Mouse (Mus musculus) mouse trophoblast stem cell (cell line): ENCODE results near the gene Wdr18.

Experiments used
- in situ Hi-C, 2 experiments: fragments of 300-500 bp; cut with MseI, MboI; formaldehyde crosslinking; loops; 2 replicates in 1 of 2; 3 replicates in 1 of 2; pipeline ENCODE4 v1.15.1; 2025

Gene Wdr18

DNA sequence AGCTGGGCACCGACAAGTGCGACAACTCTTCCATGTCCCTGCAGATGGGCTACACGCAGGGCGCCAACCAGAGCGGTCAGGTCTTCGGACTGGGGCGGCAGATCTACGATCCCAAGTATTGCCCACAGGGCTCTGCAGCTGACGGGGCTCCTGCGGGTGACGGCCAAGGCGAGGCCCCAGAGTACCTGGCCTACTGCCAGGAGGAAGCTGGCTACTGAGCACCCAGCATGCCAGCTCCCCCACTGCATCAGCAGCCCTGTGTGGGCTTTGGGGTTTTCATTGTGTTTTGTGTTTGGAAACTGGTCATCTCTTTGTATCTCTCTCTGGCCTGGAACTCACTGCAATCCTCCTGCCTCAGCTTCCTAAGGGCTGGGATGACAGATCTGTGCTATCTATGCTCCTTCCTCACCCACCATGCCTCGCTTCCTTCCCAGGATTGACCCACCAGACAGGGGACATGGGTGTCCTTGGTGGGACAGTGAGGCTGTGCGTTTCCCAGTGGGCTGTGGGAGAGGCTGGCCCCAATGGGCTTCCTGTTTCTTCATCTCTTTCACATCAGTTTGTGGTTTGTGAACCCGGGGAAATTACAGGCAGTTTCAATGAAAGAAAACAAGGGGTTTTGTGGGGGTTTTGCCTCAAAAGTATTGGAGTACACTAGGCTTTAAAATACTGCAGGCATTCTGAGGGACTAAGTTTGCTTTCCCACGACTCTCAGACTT, 34.6 kb downstream of the Wdr18 start:
- in situ Hi-C loops, result no loop called here

DNA sequence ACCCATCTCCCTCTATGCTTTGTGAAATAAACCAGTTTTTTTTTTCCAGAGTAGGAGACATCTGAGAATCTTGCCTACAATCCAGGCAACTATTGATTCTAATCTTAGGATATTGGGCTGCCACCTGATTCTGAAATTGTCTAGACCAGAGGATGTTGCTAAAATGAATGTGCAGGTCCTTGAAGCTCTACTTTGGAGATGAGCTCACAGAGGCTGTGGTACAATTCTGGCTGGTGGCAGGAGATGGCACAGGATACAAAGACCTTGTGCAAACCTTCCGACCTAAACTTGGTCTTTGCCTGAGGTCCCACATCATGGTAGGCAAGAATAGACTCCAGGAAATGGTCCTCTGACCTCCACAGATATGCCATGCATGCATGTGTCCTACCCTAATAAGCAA, 35.7 kb downstream of the Wdr18 start:
- in situ Hi-C loops, result no loop called here

DNA sequence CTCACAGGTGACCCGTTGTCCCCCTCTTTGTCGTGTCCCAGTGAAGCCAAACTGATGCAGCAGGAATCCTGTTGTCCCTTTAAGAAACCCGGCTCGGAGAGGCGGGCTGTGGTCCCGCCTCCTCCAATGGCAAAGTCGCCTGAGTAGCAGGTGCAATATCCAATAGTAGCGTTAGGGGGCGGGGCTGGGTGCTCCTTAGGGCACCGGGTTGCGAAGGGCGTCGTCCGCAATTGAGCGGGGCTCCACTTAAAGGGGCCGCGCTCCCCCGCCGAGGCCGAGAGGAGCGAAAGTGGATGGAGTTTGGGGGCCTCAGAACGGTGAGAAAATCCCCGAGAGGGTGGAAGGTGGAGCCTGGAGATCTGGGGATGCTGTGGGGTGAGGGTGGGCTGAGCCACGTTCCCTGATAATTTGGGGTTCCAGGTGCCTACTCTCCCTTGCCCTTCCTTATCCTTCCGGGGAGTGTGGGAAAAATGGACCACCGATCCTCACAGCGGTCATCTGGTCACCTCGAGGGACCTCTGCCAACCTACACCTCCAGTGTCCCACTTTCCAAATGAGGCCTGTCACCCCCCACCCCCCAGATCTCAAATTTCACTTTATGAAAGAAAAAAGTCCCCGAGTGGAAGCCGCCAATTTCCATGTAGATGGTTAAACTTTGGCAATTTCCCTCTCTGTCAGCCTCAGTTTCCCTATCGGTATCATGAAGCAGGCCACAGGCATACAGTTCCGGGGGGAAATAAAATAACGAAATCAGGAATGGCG, 36.5 kb downstream of the Wdr18 start, which contains the start of gene Abca7:
Abca7 (plus strand) TSS at position 223 of the 762 bp plus-strand sequence.
- in situ Hi-C loops, result no loop called here

DNA sequence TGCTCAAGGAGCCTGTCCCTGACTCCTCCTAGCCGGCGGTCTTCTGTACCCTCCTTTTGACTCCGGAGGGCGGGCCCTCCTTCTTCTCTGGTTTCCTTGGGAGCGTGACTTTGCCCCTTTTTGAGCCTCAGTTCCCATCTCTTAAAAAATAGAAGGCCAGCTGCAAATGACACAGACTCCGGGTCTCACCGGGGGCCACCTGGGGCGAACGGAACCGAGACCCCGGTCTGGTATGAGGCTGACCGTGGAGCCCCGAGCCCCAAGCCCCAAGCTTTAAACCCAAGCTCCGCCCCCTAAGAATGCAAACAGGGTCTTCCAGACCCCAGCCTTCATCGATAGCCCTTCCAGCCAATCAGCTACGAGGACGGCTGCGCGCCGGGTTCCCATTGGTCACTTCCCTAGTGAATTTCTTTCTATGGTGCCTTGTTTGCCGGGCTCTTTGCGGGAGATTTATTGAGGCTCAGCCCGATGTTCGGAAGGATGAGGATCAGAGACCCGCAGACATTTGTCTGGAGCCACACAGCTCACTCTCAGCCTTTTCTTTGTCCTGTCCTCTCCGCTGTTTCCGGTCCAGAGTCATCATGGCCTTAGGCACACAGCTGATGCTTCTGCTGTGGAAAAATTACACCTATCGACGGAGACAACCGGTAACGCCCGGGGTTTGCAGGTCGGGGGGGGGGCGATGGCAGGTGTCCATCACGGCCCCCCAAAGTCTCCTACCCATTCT, 37.2 kb downstream of the Wdr18 start:
- in situ Hi-C loops, result no loop called here

DNA sequence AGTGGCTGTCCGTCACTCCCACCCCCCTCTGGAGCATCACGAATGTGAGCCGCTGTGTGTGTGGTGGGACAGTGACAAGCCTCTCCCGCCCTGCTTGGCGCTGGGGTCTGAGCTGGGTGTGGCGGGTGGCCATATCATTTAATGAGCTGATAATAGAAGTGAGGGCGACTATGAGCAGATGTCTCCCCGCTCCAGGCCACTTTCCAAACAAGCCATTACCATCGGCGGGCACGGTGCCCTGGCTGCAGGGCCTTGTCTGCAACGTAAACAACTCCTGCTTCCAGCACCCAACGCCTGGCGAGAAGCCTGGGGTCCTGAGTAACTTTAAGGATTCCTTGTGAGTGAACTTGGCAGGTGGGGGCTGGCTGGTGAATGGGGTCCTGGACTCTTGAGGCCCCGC, 37.9 kb downstream of the Wdr18 start:
- in situ Hi-C loops, result no loop called here

DNA sequence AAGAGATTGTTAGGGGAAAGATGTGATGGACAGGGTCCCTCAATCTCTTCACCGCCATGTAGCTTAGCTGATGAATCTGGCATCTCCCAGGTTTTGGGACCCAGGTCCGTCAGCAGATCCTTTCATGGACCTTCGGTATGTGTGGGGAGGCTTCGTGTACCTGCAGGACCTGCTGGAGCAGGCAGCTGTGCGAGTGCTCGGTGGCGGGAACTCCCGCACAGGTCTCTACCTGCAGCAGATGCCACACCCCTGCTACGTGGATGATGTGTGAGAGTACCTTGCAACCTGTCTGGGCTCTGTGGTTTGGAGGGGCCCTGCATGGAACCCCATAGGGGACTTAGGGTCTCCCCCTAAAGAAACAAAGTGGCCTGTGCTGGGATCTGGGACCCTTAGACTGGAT, 42.0 kb downstream of the Wdr18 start:
- in situ Hi-C loops, result no loop called here

DNA sequence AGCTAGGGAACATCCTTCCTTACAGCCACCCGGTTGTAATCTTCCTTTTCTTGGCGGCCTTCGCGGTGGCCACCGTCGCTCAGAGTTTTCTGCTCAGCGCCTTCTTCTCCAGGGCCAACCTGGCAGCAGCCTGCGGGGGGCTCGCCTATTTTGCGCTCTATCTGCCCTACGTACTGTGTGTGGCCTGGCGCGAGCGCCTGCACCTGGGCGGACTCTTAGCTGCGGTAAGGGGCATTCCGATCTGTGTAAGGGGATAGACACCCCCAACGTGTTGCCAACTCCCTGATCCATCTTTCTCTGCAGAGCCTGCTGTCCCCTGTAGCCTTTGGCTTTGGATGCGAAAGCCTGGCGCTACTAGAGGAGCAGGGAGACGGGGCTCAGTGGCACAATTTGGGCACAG, 42.9 kb downstream of the Wdr18 start:
- in situ Hi-C loops, result no loop called here

DNA sequence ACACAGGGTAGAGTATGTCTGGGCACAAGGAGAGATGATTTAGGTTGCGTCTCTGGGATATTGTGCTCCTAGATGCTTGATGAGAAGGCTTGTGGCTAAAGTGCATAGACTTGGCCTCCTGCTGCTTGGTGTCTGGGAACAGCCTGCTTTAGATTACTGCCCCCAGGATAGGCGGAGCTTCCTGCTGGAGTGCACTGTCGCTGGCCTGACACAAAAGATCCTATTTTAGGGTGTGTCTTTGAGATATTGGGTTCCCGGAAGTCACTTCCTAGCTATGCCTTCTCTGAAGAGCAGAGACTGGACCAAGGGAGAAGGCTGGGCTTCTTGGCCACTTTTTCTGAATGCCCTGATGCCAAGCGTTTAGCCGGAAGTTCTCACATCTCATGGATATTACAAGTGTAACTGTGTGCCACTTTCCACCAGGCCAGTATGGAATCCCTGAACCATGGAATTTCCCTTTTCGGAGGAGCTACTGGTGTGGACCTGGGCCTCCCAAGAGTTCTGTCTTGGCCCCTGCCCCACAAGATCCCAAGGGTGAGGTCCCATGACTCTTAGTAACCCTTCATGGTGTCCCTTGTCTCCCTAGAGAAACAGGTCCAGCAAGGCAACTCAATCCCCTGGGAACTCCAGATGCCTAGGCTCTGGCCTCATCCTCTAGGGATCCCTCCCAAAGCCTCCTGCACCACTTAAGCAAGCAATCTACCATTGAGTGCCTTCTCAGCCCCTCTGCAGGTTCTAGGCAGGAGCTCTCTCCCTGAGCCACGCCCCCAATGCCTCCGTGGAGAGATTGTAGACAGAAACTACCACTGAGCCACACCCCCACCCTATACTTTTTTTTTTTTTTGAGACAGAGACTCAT, 43.7 kb downstream of the Wdr18 start:
- in situ Hi-C loops, result no loop called here

DNA sequence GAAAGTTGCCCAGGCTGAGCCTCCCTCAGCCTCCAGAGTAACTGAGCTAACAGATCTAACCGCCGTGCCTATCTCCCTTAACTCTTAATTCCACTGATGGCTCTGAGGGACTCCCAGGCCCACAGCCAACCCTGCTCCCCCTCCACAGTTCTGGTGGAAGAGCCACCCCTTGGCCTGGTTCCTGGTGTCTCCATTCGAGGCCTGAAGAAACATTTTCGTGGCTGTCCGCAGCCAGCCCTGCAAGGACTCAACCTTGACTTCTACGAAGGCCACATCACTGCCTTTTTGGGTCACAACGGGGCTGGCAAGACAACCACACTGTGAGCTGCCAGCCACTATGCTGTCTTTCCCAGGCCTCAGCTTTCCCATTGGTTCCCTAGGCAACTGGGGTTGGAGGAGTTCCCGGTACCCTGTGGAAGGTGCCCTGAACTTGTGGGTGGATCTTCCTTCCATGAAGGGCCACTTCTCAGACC, 44.3 kb downstream of the Wdr18 start:
- in situ Hi-C loops, result no loop called here

DNA sequence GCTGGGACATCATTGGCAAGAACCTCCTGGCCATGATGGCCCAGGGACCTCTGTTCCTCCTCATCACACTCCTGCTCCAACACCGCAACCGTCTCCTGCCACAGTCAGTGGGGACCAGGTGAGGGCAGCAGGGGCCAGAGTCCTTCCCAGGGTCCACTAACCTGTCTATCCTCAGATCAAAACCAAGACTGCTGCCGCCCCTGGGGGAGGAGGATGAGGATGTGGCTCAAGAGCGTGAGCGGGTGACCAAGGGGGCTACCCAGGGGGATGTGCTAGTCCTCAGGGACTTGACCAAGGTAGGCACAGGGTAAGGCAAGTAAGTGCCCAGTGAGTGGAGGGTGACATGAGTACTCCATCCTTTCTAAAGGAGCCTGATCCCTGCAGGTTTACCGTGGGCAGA, 51.8 kb downstream of the Wdr18 start:
- in situ Hi-C loops, result no loop called here

DNA sequence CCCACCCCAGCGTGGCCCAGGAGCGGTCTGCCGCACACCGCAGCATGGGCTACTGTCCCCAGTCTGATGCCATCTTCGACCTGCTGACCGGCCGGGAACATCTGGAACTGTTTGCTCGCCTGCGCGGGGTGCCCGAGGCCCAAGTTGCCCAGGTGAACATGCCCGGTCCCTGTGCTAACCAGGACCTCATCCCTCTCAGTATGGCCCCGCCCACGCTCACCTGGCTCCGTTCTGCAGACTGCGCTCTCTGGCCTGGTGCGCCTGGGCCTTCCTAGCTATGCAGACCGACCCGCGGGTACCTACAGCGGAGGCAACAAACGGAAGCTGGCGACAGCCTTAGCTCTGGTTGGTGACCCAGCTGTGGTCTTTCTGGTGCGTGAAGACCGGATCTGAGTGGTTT, 53.7 kb downstream of the Wdr18 start:
- in situ Hi-C loops, result no loop called here

DNA sequence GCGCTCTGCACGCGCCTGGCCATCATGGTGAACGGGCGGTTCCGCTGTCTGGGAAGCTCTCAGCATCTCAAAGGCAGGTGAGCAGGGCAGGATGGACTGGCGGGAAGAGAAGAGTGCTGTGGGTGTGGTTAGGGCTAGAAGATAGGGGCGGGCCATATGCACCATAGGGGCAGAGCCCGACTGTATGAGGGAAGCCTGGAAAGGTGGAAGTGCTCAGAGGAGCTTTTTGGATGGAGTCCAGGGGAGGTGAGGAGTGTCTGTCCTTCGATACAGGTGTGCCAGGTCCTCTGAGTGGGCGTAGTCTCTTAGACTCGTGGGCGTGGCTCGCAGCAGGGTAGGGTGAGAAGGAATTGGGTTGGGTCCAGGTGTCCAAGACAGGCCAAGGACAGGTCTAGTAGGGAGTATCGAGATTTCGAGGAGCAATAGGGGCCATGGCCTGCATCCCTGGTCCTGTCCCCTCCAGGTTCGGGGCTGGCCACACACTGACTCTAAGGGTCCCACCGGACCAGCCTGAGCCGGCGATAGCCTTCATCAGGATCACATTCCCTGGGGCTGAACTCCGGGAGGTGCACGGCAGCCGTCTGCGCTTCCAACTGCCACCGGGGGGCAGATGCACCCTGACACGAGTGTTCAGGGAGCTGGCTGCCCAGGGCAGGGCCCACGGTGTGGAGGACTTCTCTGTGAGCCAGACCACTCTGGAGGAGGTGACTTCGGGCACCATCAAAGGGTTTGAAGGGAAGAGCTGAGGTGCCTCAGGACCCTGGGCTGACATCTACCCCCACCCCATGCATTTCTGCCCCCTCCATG, 54.7 kb downstream of the Wdr18 start:
- in situ Hi-C loops, result no loop called here

DNA sequence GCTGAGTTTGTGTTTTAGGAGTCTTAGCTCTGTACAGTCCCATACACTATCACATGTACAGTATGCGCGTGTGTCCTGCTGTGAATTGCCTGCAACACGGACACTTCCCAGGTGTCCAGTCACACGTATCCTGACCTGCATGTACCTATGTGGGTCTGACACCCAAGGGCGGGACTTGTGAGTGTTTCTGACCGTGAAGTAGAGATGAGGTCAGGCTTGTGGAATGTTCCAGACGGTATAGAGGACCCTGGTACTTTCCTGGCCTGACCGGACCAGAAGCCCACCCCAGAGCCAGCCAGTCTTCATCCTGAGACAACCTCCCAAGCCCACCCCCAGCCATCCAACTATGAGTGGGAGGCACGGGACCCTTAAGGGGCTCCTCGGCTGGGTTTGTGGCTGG, 55.6 kb downstream of the Wdr18 start:
- in situ Hi-C loops, result no loop called here

DNA sequence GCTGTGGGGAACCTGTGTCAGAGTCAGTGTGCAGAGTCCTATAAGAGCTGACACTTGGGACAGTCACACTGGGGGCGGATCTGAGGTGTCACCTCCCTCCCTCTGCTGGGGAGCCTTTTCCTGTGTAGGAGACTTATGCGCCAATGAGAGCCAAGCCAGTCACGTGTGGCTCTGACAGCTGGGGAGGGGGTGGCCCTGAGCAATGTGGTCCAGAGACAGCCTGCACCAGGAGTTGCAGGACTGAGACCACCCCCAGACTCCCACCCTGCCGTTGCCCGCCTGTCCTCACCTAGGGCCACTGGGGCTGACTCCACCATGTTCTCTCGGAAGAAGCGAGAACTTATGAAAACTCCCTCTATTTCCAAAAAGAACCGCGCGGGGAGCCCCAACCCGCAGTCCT, 56.6 kb downstream of the Wdr18 start, which contains the start of gene Arhgap45:
Arhgap45 (plus strand) TSS at position 143 of the 400 bp plus-strand sequence.
- in situ Hi-C loops, result no loop called here

DNA sequence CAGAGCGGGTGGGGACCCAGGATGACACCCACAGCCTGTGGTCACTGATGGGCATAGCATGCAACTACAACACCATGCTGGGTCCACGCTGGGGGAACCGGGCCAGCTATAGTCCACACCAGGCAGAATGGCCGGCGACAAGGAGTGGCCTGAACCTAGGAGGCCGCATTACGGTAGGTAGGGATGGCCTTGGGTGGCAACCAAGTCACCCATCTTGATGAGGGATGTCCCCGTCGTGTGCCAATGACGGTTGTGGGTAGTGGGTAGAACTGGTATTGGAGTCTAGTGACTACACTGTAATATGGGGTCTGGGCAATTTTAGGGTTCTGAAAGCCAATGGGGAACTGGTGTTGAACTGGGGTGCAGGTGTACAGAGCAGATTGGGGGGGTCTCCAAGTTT, 57.0 kb downstream of the Wdr18 start:
- in situ Hi-C loops, result no loop called here

DNA sequence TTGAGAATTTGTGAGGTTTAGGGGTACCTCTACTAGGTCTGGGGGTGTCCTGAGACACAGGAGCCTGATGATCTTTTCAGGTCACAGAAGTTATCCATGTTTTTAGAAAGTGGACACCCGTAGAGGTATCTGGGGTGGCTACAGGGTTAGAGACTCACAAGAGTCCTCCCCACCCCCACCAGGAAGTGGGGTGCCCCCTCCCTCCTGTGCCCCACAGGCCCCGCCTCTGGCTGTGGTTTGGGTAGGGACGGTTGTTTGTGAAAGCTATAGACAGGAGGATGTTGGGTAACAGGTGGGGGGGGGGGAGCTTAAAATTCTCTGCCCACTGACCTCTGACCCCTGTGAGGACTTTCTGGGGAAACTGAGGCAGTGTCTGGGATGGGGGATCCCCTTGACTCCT, 57.4 kb downstream of the Wdr18 start:
- in situ Hi-C loops, result no loop called here

DNA sequence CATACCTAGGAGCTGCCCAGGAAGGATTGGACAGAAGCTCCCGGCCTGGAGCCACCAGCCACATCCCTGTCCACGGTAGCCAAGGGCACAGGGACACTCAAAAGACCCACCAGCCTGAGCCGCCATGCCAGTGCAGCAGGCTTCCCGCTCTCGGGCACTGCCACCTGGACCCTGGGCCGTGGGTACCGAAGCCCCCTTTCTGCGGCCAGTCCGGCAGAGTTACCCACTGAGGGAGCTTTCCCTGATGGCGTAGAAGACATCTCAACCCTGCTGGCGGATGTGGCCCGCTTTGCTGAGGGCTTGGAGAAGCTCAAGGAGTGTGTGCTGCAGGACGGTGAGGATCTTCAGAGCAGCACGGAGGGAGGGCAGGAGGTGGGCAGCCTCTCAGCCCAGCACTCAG, 57.8 kb downstream of the Wdr18 start:
- in situ Hi-C loops, result no loop called here

DNA sequence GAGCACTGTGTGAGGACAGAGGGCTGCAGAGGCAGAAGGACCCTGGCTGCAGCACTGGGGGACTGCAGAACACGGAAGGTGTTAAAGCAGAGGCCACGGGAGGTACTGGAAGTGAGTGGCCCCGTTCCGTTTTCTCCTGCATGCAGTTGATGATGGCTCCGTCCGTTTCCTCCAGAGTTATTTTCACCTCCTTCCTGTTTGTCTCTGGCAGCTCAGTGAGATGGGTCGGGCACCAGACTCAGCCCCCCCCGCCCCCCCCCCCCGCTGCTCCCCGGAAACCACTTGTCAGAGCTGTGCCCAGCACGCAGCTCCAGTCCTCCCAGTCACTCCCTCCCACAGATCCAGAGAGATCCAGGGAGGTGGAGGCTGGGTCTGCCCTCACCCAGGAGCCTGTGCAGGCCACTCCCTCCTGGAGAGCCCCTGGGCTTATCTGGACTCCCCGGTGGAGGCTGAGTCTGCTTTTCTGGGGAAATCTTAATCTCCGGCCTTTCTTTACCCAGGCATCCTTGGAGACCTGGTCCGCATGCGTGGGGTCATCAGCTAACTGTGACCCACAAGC, 58.9 kb downstream of the Wdr18 start:
- in situ Hi-C loops, result no loop called here

DNA sequence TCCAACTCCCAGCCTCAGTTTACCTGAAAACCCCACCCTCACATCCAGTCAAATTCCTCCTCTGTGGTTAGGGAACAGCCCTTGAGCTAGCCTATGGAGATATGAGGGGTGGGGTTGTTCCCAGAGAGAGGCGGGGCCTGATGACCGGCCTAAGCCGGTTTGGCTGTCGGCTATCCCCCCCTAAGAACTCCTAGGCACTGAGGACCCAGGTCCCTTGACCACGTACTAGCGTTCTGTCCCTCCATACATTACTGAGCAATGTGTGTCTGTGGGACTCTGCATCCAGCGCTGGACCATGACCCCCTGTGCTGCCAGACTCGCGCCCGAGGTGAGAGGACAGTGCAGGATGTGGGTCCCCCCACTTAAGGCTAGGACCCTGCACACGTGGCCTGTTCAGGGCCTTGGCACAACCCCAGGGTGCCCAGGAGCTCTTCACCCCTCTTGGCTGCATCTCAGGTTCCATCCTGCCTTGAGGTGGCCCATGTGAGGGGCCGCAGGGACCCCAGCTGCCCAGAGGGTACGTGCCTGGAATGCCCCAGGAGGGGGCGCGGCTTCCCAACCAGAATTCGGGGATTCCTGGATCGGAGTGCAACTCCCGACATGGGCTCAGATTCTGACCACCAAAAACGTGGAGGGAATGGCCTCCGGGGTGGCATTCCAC, 59.6 kb downstream of the Wdr18 start:
- in situ Hi-C loops, result no loop called here
